Mouse (Mus musculus) E14TG2a.4 (cell line): ENCODE results near the gene Tra2b.
"Not testable (repeated sequence)": the region's sequence is repeated elsewhere in the genome, so short reads cannot be mapped to it uniquely, and the experiment has no call there.

ENCODE experiments used
- H3K27me3 ChIP-seq: 2 replicates; pipeline ENCODE4 v1.6.1; 2014; ENCODE audit warnings: low read length, control low read depth; ENCODE audit not compliant: insufficient read depth
- H3K36me3 ChIP-seq: 2 replicates; pipeline ENCODE4 v1.6.1; 2014; ENCODE audit warnings: low read length, control low read depth; ENCODE audit not compliant: insufficient read depth
- H3K4me1 ChIP-seq: replicated peaks from 2 replicates; pipeline ENCODE4 v1.6.1; 2014; ENCODE audit warnings: low read depth, low read length, control low read depth
- H3K4me3 ChIP-seq: replicated peaks from 2 replicates; pipeline ENCODE4 v1.5.1; 2014; ENCODE audit warnings: mild to moderate bottlenecking, low read length
- H3K9me3 ChIP-seq: 2 replicates; pipeline ENCODE4 v1.6.1; 2014; ENCODE audit warnings: low read length, control low read depth
- CTCF ChIP-seq: conservative IDR thresholded peaks from 2 replicates; pipeline ENCODE4 v1.5.1; 2014; ENCODE audit warnings: low read length
- NANOG ChIP-seq: IDR thresholded peaks from 2 replicates; pipeline ENCODE4 v1.6.1; 2014; ENCODE audit warnings: borderline replicate concordance, low read length, mixed read lengths
- POU5F1 ChIP-seq: IDR thresholded peaks from 2 replicates; pipeline ENCODE4 v1.6.1; 2014; ENCODE audit warnings: low read length, borderline replicate concordance

Tra2b gene

GRCm38 (mm10) chr16:22239978-22240377 is 25.8 kb downstream of the Tra2b start:
- Histone ChIP-seq H3K4me1 (peaks cover 42% of the 10 kb centered on the region), H3K27me3 (no peaks in the 10 kb centered on the region), H3K9me3 (no peaks in the 10 kb centered on the region), H3K36me3 (peaks cover 52% of the 10 kb centered on the region), H3K4me3 (no peak overlapping the region)
- TF ChIP-seq NANOG (no peak), POU5F1 (no peak), CTCF (no peak)

DNA sequence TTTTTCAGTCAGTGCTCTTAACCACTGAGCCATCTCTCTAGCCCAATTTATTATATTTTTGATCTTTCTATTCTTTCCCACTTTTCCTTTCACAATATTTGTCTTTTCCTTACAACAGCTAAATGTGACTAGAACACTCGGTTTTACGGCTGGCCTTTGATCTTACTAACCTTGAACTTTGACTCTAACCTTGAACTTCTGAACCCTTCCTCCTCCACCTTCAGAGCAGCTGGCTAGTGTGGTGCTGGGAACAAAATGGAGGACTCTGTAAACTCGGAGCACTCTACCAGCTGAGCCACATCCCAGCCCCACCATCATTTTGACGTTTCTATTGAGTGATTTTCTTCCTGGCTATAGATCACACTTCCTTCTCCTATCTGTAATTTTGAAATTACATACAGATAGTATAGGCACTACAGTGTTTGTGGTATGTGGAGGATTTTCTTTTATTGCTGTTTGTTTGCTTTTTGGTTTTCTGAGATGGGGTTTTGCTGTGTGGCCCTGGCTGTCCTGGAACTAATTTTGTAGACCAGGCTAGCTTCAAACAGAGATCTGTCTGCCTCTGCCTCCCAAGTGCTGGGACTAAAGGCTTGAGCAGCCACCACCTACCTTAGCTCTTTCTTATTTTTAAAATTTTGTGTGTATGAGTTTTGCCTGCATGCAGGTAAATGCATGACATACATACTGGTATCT is 26.7 kb downstream of the Tra2b start:
- Histone ChIP-seq H3K4me1 (peaks cover 51% of the 10 kb centered on the region), H3K9me3 (no peaks in the 10 kb centered on the region), H3K27me3 (no peaks in the 10 kb centered on the region), H3K36me3 (peaks cover 43% of the 10 kb centered on the region), H3K4me3 (no peak overlapping the region)
- TF ChIP-seq NANOG = no peak
- no peak for TF ChIP-seq CTCF
- no peak for TF ChIP-seq POU5F1

- not testable (repeated sequence) for H3K27me3 ChIP-seq, H3K4me3 ChIP-seq, H3K9me3 ChIP-seq
- peaks cover 58% of the 10 kb centered on the region for H3K4me1 ChIP-seq
- H3K36me3 ChIP-seq = peaks cover 36% of the 10 kb centered on the region
Measured at GRCm38 (mm10) chr16:22238402-22238801, 27.4 kb downstream of the Tra2b start.

DNA sequence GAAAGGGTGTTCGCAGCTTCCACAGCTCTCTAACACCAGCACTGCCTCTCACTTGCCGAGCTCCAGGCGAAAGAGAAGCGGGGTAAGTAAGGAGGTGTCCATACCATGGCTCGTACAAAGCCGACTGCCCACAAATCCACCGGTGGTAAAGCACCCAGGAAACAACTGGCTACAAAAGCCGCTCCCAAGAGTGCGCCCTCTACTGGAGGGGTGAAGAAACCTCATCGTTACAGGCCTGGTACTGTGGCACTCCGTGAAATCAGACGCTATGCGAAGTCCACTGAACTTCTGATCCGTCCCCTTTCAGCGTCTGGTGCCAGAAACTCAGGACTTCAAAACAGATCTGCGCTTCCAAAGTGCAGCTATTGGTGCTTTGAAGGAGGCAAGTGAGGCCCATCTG is 29.0 kb downstream of the Tra2b start:
- H3K36me3 ChIP-seq = peaks cover 20% of the 10 kb centered on the region
- no peak overlapping the region for H3K4me3 ChIP-seq
- H3K4me1 ChIP-seq = peaks cover 56% of the 10 kb centered on the region
- H3K9me3 ChIP-seq = no peaks in the 10 kb centered on the region
- TF ChIP-seq POU5F1 = no peak
- TF ChIP-seq CTCF = peak; percentile 61
- no peak for TF ChIP-seq NANOG
- no peaks in the 10 kb centered on the region for H3K27me3 ChIP-seq

DNA sequence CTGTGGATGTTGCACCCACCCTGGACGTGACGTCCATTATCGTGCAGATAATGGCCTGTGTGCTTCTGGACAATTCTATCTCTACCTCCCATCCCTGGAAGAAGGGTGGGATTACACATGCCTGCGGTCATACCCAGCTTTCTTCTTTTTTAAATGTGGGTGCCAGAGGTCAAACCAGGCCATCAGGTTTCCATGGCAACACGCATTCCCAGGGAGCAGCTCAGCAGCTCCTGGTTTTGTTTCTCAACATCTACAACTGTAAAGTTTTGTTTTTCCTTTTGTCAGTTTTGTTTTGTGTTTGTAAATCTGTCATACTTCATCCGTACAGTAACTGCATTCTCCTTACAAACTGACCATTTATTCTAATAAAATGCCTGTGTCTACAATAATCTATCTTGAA is 31.3 kb downstream of the Tra2b start:
- H3K4me3 ChIP-seq = no peak overlapping the region
- no peaks in the 10 kb centered on the region for H3K36me3 ChIP-seq
- no peaks in the 10 kb centered on the region for H3K27me3 ChIP-seq
- H3K9me3 ChIP-seq = no peaks in the 10 kb centered on the region
- TF ChIP-seq CTCF = no peak
- TF ChIP-seq POU5F1 = no peak
- TF ChIP-seq NANOG = no peak
- H3K4me1 ChIP-seq = peaks cover 40% of the 10 kb centered on the region

DNA sequence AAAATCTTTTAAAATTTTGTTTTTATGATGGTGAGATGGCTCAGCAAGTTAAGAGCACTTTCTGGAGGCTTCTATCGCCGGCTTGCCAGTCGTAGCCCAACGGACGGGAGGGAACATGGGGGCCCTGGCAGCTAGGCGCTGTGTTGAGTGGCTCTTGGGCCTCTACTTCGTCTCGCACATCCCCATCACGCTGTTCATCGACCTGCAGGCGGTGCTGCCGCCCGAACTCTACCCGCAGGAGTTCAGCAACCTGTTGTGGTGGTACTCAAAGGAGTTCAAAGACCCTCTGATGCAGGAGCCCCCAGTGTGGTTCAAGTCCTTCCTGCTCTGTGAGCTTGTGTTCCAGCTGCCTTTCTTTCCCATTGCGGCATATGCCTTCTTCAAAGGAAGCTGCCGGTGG is 35.5 kb downstream of the Tra2b start:
- not testable (repeated sequence) for H3K27me3 ChIP-seq, H3K36me3 ChIP-seq, H3K4me3 ChIP-seq
- H3K9me3 ChIP-seq = peaks cover 14% of the 10 kb centered on the region
- H3K4me1 ChIP-seq = peaks cover 29% of the 10 kb centered on the region

DNA sequence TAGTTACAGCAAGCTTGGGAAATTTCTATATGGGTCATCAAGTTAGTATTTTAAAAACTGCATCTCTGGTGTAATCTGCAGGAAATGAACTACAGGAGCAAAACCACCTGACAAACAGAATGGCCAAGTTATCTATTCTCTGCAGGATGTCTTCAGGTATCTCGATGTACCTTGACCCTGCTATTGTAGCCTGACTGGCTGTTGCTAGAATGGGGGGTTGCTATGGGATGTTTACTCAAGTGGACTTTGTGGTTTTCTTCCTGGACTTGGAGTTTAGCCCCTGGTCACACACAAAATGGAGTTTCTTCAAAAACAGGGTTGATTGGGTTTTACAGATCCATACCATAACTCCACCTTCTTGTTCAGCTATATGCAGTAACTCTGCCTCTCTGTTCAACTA is 62.3 kb downstream of the Tra2b start:
- TF ChIP-seq NANOG = no peak
- TF ChIP-seq CTCF = no peak
- no peak for TF ChIP-seq POU5F1

DNA sequence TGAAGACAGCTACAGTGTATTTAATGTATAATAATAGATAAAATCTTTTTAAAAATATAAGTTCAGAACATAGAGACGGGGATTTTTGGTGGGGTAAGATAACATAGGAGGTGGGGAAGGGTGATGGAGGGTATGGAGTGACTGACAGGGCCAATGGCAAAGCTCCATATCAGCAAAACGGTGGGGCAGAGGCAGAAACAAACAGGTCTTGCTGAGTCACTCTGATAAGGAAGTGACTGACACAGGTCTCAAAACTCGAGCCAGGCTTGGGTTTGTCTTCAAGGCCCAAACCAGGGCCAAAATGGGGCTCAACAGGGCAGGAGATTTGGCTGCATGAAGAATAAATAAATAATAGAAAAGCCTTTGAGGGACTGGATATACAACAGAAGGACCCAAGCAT is 63.9 kb downstream of the Tra2b start:
- TF ChIP-seq CTCF = no peak
- no peaks in the 10 kb centered on the region for H3K27me3 ChIP-seq
- no peaks in the 10 kb centered on the region for H3K36me3 ChIP-seq
- peaks cover 31% of the 10 kb centered on the region for H3K4me1 ChIP-seq
- H3K4me3 ChIP-seq = no peak overlapping the region
- H3K9me3 ChIP-seq = peaks cover 15% of the 10 kb centered on the region

More for the DNA sequence above, 62.3 kb downstream of the Tra2b start:
- H3K36me3 ChIP-seq = no peaks in the 10 kb centered on the region
- no peaks in the 10 kb centered on the region for H3K27me3 ChIP-seq
- no peak overlapping the region for H3K4me3 ChIP-seq
- peaks cover 24% of the 10 kb centered on the region for H3K9me3 ChIP-seq
- H3K4me1 ChIP-seq = peaks cover 31% of the 10 kb centered on the region

- no peaks in the 10 kb centered on the region for H3K36me3 ChIP-seq
- TF ChIP-seq NANOG (no peak), CTCF (no peak), POU5F1 (no peak; the same call in 1 of the 2 replicates)
- peaks cover 37% of the 10 kb centered on the region for H3K4me1 ChIP-seq
- no peaks in the 10 kb centered on the region for H3K27me3 ChIP-seq
- H3K4me3 ChIP-seq = peak overlapping the region; percentile 67
- peaks cover 1% of the 10 kb centered on the region for H3K9me3 ChIP-seq
Measured at GRCm38 (mm10) chr16:22200476-22200875, 65.3 kb downstream of the Tra2b start.
